Mouse (Mus musculus) cerebellum, adult (tissue): ENCODE data around the gene Cfap73.

ENCODE experiments used
- ATAC-seq: cut with Nextera tagmentation; 2 replicates; pipeline ENCODE4 v1.9.2; 2017; ENCODE audit warnings: mild to moderate bottlenecking, moderate library complexity, mixed read lengths; ENCODE audit not compliant: insufficient number of reproducible peaks, low FRiP score, low TSS enrichment

Cfap73 gene

DNA sequence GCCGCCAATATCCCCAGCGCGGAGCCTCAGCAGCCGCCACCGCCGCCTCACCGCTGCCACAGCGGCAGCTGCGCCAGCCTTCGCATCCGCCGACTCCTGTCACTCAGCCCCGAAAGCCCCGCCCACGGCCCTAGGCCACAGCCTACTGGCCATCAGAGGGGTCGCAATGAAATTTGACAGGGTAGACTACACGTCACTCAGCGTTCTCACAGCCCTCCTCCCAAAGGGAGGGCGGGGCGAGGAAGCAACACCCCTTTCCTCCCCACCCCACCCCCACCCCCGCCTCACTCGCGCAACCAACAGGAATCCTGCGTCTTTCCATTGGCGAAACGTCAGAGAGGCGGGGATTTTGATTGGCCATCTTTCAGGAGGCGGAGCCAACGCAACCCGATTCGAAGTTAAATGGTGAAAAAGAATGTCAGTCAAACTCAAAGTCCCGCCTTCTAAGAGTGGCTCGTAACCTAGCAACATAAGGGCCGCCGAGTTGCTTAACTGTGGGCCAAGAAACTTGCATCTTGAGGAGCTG, 45.4 kb downstream of the Cfap73 start, which contains the start of the genes Tpcn1 and Iqcd:
Tpcn1 (minus strand) TSS at position 105 of the 526 bp plus-strand sequence.
Iqcd (plus strand) TSS at position 448 of the 526 bp plus-strand sequence.
- ATAC-seq: peak; percentile 96

DNA sequence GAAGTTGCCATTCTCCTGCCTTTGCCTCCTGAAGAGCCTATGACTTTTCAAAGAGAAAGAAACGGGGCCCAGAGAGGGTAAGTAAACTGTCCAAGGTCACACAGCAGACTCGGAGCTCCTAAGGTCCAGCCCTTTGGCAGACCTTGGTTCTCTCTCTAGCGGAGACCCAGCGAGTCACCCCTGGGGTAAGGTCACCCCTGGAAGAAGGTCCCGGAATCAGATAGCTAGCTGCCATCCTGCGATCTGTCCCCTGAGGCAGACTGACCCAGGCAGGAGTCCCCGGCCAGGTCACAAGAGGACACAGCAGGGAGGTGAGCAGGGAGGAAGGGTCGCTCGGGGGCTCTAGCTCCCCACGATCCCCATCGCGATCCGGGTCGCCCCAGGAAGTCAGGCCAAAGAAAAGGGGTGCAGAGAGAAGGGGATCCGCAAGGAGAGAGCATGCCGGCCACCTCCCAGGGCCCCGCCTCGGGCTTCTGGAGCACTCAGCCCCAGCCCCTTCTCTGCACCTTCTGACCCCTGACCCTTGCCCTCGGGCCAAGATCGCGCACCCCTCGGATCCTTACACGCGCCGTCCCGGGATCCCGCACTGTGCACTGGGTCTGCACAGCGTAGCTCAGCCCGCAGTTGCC, 46.0 kb downstream of the Cfap73 start:
- 0 out of 2 replicates have a peak, but pooled peaks have one; percentile 3 for ATAC-seq

DNA sequence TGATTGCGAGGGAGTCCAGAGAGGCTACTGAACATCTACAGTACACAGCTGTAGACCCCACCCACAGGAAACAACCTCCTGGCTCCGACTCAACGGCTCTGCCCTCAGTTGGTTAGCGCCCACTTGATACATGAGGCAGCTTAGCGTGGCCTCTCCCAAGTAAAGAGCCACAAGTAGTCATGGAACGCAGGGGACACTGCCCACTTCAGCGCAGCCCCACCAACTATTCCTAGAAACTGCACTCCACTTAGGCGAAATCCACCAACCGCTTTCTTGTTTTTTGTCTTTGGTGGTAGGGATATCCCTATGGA, 46.5 kb downstream of the Cfap73 start:
- no peak for ATAC-seq

DNA sequence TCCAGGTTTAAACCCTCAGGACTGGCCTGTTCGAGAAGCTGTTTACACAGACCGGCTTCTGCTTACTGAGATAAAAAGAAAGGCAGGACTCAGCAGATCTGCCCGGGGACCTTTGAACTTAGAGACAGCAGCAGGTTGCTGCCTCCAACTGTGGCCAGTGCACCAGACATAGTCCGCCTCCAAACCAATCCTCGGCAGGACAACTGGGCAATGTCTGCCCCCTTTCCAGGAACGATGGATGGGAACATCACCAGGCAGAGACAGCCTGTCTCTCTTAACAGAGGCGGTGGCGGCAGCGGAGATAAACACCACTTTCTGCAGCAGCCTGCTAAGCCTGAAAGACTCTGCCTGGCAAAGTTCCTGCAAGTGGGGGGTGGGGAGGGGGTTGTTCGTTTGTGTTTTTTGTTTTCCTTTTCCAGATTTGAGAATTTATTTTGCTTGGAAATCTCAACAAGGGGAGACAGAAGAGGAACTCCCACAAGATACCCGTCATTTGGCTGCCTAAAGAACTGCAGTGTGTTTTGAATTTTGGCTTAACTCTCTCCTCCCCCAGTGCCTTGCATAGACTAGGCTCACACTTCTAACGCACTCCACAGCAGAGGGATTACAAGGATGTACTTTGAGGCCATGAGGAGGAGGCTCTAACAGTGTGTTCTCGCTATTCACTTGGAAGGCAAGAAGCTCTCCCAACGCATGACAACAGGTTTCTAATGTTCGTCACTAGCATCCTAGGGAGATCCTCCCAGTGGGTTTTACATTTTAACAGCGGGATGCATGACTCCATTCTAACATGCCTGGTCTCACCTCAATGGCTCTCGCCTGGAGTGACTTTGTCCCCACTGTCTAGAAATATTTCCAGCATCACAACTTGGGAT, 47.1 kb downstream of the Cfap73 start:
- no peak for ATAC-seq

DNA sequence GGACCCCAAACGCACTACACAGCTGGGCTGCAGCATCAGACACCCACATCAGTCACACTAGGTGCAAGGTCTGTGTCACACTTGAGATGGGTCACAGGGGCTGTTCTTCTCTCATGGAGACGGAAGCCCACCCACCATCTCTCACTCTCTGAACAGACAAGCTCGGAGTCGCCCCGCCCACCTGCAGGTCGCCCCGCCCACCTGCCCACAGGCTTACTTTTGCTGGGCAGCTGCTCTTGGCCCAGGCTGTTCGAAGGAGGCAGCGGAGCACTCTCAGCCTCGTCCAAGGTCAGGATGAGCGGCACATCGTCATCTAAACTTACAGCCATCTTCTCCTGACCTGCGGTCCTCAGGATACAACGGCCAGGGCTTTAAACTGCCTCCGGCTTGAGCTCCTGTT, 49.1 kb downstream of the Cfap73 start:
- ATAC-seq: no peak

DNA sequence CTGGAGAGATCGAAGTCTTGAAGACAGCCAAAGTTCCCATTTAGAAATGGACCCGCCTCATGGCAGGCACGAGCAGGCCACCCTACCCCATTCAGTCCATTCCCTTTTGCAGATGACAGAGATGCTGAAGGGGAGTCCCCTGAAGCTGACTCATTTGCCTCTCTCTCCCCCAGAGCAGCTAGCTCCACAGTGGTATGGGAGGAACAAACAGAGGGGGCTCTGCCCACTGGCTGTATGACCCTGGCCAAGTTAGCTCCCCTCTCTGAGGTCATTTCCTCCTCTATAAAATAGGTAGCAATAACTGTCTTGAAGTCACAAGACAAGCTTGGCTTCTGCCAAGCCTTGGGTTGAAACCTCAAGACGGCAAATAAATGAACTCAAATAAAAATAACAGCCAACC, 50.5 kb downstream of the Cfap73 start:
- no peak for ATAC-seq

DNA sequence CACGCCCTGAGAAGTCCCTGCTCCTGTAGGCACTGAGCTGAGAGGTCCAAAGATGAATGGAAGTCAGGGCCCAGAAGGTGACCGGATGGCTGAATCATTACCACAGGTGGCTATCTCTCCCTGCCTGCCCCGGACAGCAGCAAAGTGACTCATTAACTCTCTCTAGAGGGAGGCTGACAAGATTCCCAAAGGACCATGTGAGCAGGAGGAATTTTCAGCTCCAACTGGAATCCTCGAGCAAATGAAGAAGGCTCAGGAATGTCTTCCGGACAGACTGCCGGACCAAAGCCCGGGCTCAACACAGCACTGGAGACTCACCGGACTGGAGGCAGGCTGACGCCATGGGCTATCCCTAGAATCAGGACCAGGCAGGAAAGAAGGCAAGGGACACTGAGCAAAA, 52.0 kb downstream of the Cfap73 start:
- ATAC-seq: no peak

DNA sequence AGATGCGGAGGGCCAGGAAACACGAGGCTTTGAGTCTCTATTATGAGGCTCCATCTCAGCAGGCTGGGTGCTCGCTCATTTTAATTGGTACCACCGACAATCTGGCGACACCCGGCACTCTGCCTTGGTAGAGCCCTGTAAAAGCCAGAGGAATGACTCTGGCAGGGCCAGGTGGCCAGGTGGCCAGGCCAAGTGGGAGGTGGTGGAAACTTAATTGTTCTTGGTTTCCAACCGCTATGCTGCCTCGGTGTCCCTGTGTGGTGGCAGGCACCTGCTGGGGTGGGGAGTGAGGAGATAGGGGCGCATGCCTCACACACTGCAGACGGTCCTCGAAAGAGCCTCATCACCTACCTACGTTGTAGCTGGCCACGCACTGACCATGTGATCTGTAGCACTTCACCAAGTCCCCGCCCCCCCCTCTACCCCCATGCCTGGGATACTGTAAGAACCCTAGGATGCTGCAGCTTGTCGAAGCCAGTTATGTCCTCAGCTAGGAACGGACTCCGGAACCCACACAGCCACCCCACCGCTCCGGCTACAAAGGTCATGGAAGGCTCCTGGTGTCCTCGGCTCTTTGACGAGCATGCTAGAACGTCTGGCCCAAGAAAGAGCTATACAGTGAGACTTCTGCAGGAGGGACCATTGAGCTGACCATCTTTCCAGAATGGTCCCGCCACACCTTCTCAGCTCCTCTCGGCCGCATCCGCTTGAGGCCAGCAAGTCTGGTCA, 54.0 kb downstream of the Cfap73 start:
- ATAC-seq: peak; percentile 49; the same call in 1 of the 2 replicates

DNA sequence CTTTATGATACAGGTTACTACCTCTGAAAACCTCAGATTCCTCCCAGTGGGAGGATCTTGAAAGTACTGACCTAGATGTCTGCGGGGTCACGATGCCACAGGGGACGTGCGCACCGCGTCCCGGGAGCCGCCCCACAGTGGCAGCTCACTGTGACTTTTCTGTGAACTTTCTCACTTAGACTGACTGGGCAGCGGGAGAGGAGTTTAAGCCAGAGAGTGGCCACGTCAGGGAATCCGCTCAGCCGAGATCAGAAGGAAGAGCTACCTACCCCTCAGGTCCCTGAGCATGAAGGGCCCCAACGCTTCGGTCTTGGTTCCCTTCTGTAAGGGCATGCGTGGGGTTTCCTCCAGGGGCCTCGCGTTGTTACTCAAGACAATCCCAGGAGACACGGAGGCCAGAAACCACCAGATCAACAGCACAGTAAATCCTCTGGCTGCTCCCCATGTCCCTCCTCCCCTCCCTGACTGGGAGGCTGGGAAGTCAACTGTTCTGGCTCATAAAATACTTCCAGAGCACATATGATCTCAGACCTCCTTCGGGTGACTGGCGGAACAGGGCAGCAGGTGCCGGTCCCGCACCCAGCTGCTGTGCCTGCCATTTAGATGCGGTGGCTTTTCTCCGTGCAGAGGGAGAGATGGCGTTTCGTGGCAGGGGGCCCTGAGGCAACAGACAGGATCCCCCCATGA, 54.7 kb downstream of the Cfap73 start:
- ATAC-seq: peak; percentile 47; the same call in 1 of the 2 replicates

DNA sequence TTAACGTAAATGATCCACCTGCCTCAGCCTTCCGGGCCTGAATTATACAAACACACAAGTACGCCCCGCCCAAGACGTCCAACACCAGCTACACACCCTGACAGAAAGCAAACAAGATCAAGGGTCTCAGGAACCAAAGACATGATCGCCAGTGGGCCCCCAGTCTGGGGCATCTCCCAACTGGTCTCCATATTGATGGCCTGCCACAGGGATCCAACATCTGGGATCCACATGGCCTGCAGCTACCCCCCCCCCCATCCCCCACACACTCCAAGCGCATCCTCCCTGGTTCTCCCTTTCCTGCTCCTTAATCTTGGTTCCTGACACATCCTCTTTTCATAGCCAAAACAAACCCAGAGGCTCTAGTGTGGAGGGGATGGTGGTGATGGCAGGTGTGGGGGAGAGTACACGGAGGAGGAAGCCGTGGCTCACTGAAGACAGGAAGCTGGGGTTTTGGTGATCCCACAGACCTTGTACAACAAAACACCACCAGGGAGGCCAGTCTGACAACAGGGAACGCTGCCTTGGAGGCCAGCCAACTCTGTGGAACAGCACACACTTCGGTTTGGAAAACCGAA, 55.4 kb downstream of the Cfap73 start:
- ATAC-seq: no peak
